Mouse (Mus musculus): ENCODE results near the gene Podxl2.

DNA sequence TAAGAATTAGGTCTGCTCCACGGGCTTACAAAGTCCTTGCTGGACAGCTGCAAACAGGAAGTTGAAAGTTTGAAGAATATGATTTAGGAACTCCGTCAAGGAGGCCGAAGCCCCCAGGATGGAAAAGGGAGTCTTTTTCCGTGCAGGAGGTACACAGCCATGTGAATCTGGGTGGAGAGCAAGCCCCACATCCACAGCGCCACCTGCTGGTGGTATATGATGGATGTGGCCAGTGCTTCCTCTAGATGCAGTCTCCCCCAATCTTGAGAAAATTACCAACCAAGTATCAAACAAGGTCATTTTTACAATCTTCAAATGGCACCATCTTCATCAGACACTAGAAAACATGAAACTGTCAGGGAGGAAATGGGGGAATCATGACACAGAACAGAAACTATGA is 18.7 kb upstream of the Podxl2 start:
- TF ChIP-seq POLR2A (IDR thresholded peaks at IDR 0.05; ENCODE audit: low read depth, low read length): no peak
- peak; percentile 69; the same call in 1 of the 2 replicates for TF ChIP-seq CTCF (IDR thresholded peaks at IDR 0.05; ENCODE audit: extremely low read depth, insufficient read depth, insufficient read length, insufficient replicate concordance)

All from spleen, adult 2 months (tissue).